Mouse (Mus musculus) midbrain, embryonic 11.5 days (tissue): ENCODE data around the gene Katna1. TPM values are rescaled to one million over a fixed set of nuclear protein-coding genes. Genes with fewer than 3 reads are reported as not detected.
A peak's percentile ranks its signal among the peaks of the same experiment; 100 is the strongest.

Experiments
- ATAC-seq: fragments of 200-750 bp; cut with Nextera tagmentation; 2 replicates; pipeline ENCODE4 v1.8.0; 2017; ENCODE audit warnings: moderate TSS enrichment, moderate library complexity; ENCODE audit not compliant: low FRiP score
- DNase-seq: peaks from one replicate; pipeline ENCODE4 v3.0.0; 2015; ENCODE audit warnings: low spot score; ENCODE audit errors: missing footprints
- H3K27ac ChIP-seq: fragments of 300-500 bp; sonication (generic); 2 replicates; pipeline ENCODE4 v1.5.1; 2014; ENCODE audit warnings: low read depth, low read length
- H3K27me3 ChIP-seq: fragments of 300-500 bp; sonication (generic); 2 replicates; pipeline ENCODE4 v1.6.1; 2014; ENCODE audit warnings: mild to moderate bottlenecking, low read length, moderate library complexity, mixed read lengths; ENCODE audit not compliant: control insufficient read depth, insufficient read depth
- H3K36me3 ChIP-seq: fragments of 300-500 bp; sonication (generic); 2 replicates; pipeline ENCODE4 v1.6.1; 2014; ENCODE audit warnings: mild to moderate bottlenecking, low read length, moderate library complexity, mixed read lengths; ENCODE audit not compliant: control insufficient read depth, insufficient read depth
- H3K4me1 ChIP-seq: fragments of 300-500 bp; sonication (generic); 2 replicates; pipeline ENCODE4 v1.6.1; 2014; ENCODE audit warnings: low read length; ENCODE audit not compliant: control insufficient read depth, insufficient read depth
- H3K4me2 ChIP-seq: fragments of 300-500 bp; sonication (generic); 2 replicates; pipeline ENCODE4 v1.6.1; 2014; ENCODE audit warnings: mild to moderate bottlenecking, moderate library complexity
- H3K4me3 ChIP-seq: fragments of 300-500 bp; sonication (generic); 2 replicates; pipeline ENCODE4 v1.5.1; 2014; ENCODE audit warnings: low read depth, low read length
- H3K9ac ChIP-seq: fragments of 300-500 bp; sonication (generic); 2 replicates; pipeline ENCODE4 v1.6.1; 2014; ENCODE audit warnings: low read length
- H3K9me3 ChIP-seq: fragments of 300-500 bp; sonication (generic); 2 replicates; pipeline ENCODE4 v1.6.1; 2016; ENCODE audit warnings: low read length; ENCODE audit not compliant: control insufficient read depth
- WGBS: fragments of 180-500 bp; shearing (Covaris S2); extraction: QIAGEN DNeasy Blood & Tissue Kit; methylation state at CpG from one replicate; pipeline ENCODE4 v1.1.7; 2014; 5-methylcytosine and 5-hydroxymethylcytosine counted together
- polyA plus RNA-seq: library from polyadenylated mRNA; unstranded; fragments of >200 nt; fragmentation: Nextera tagmentation; extraction: Ambion mirVana; gene quantifications from 2 replicates; pipeline ENCODE4 v1.2.1, GENCODE M21; 2014

Katna1 gene
- polyA plus RNA-seq, 1 experiment from 2014 or later: 73.1 TPM

DNA sequence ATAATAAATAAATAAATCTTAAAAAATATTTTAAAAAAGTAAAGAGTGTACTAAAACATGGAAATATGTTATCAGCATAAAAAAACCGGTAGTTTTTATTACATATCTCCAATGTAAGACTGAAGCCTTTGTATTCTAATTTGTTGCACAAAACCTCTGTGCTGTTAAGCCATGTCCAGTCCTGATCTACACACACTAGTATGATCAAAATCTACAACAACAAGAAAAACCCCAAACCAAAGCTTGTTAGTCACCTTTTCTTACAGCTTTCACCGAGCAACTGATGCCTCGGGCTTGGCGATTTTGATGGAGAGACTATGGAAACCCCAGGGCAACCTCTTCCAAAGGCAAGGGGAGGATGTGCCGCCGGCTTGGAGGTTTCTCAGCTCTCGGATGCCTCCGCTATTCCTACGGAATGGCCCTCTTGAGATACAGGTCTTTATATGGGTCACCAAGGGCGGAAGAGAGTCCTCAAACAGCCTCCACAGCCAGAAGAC, 66.5 kb downstream of the Katna1 start:
- Histone ChIP-seq H3K27me3 (no peaks in the 10 kb centered on the region), H3K4me1 (peaks cover 8% of the 10 kb centered on the region), H3K36me3 (peaks cover 14% of the 10 kb centered on the region), H3K27ac (no peak overlapping the region), H3K9ac (peak overlapping the region; percentile 74), H3K9me3 (no peaks in the 10 kb centered on the region), H3K4me3 (peak overlapping the region; percentile 84), H3K4me2 (peak overlapping the region; percentile 47)
- ATAC-seq (peak; percentile 34), DNase-seq (no peak)
- WGBS: 3% methylated on average over 10 of the region's 10 CpGs

GRCm38 (mm10) chr10:7792751-7793385, 67.1 kb downstream of the Katna1 start, which contains the start of the genes Ginm1 and Ppil4:
Gene Ginm1 (minus strand): TSS chr10:7792824.
Gene Ppil4 (plus strand): TSS chr10:7792891.
- Histone ChIP-seq H3K4me2 (peak within 1 kb of the TSS; percentile 85), H3K9ac (peak within 1 kb of the TSS; percentile 74), H3K27ac (no peak within 1 kb of the TSS), H3K36me3 (peaks cover 16% of the 10 kb centered on the region), H3K4me3 (peak within 1 kb of the TSS; percentile 84), H3K9me3 (no peaks in the 10 kb centered on the region), H3K4me1 (peaks cover 8% of the 10 kb centered on the region), H3K27me3 (no peaks in the 10 kb centered on the region)
- ATAC-seq (peak; percentile 96), DNase-seq (peak; percentile 99)
- under 1% methylated on average over 52 of the region's 52 CpGs for WGBS

DNA sequence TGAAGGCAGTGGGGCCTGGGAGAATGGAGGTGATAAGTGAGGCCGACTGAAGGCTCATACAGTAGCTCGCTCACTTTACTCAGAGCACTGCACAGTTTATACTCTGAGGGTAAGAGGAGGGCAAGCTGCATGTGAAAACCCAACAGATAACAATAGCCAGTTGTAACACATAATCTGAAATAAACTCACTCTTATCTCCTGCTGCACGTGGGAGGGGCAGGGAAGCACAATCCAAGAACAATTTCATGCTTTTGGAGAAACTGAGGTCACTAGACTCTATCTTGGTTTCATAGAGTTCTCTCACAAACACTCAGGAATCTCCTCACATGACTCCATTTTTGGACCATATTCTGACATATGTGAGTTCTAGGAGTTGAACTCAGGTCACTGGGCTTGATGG, 75.5 kb downstream of the Katna1 start:
- H3K9me3 ChIP-seq: no peaks in the 10 kb centered on the region
- H3K9ac ChIP-seq: no peak overlapping the region
- 94% methylated on average over 3 of the region's 3 CpGs for WGBS
- ATAC-seq (no peak), DNase-seq (no peak)
- no peak overlapping the region for H3K4me2 ChIP-seq
- no peak overlapping the region for H3K4me3 ChIP-seq
- no peaks in the 10 kb centered on the region for H3K27me3 ChIP-seq
- H3K27ac ChIP-seq: no peak overlapping the region
- peaks cover 21% of the 10 kb centered on the region for H3K36me3 ChIP-seq
- H3K4me1 ChIP-seq: no peaks in the 10 kb centered on the region

DNA sequence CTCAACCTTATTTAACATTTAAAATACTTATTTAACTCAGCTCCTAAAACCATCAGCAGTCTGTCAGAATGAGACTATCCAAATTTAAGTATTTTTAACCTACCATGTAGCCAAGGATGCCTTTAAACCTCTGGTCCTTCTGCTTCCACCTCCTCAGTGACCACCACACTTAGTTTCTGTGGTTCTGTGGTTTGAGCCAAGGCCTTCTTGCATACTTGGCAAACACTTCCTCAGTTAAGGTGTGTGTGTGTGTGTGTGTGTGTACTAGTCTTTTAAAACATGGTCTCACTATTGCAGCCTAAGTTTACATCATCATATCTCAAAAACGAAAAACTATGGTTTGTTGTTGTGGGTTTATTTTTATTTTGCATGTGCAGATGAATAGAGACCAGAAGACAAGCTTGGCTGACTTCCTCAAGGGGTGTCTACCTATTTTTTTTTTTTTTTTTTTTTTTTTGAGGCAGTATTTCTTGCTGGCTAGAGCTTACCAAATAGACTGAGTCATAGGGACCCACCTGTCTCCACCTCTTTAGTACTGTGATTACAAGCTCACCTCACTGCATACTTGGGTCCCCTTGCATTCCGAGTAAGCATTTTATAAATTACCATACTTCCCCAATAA, 76.8 kb downstream of the Katna1 start:
- Histone ChIP-seq H3K27ac (no peak overlapping the region), H3K27me3 (no peaks in the 10 kb centered on the region), H3K9me3 (no peaks in the 10 kb centered on the region), H3K4me1 (no peaks in the 10 kb centered on the region), H3K36me3 (peaks cover 18% of the 10 kb centered on the region), H3K4me2 (no peak overlapping the region), H3K9ac (no peak overlapping the region), H3K4me3 (no peak overlapping the region)
- ATAC-seq: no peak
- 86% methylated on average over 2 of the region's 2 CpGs for WGBS
- no peak for DNase-seq

DNA sequence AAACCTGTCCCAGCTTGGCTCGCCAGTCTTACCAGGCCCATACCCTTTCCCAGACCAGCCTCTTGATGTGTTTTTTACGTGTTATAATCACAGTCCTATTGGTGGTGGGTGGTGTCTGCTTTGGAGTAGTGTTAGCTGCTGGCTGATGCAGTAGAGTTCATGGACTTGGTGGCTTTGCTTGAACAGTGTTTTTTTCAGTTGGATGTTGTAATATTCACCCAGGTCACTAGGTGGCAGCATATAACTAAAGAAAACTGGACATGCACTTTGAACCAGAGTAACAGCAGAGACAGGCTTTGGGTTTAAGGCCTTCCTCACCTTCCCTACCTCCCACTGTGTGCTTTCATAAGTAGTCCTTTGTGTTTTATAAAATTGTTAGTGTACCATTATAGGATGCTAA, 84.1 kb downstream of the Katna1 start:
- Histone ChIP-seq H3K27ac (no peak overlapping the region), H3K36me3 (peaks cover 12% of the 10 kb centered on the region; the same call in 1 of the 2 replicates), H3K9ac (no peak overlapping the region), H3K4me2 (no peak overlapping the region), H3K9me3 (no peaks in the 10 kb centered on the region), H3K27me3 (no peaks in the 10 kb centered on the region), H3K4me1 (no peaks in the 10 kb centered on the region), H3K4me3 (no peak overlapping the region)
- DNase-seq (peak; percentile 96), ATAC-seq (peak; percentile 46)
- WGBS: 48% methylated on average over 2 of the region's 2 CpGs

Other genes starting within 250 kb of the Katna1 start
- 11.1 and 13.3 TPM in 2 replicates for gene Lrp11, start 136.2 kb upstream of the Katna1 start, polyA plus RNA-seq
- 60.0 and 67.5 TPM in 2 replicates for gene Nup43, start 58.5 kb upstream of the Katna1 start, polyA plus RNA-seq
- 154 and 159 TPM in 2 replicates for gene Pcmt1, start 44.9 kb upstream of the Katna1 start, polyA plus RNA-seq
- 14.4 and 15.4 TPM in 2 replicates for gene Lats1, start 44.8 kb upstream of the Katna1 start, polyA plus RNA-seq
- gene Ginm1, start 66.8 kb downstream of the Katna1 start, polyA plus RNA-seq: 51.7 and 53.7 TPM in 2 replicates
- gene Ppil4, start 66.9 kb downstream of the Katna1 start, polyA plus RNA-seq: 49.5 and 53.6 TPM in 2 replicates
- not detected in 2 replicates for gene Zc3h12d, start 106.5 kb downstream of the Katna1 start, polyA plus RNA-seq
- gene Tab2, start 230.2 kb downstream of the Katna1 start, polyA plus RNA-seq: 21.8 and 24.6 TPM in 2 replicates